Mouse (Mus musculus) heart, adult 2 months (tissue): ENCODE data around the gene Marc2.

ENCODE experiments used
- CTCF ChIP-seq: fragments of 200-600 bp; IDR thresholded peaks from 2 replicates; pipeline ENCODE4 v1.8.1; 2022; ENCODE audit warnings: antibody characterized with exemption, mild to moderate bottlenecking, moderate library complexity
- EP300 ChIP-seq: fragments of 200-500 bp; IDR thresholded peaks from 2 replicates; pipeline ENCODE4 v1.6.1; 2011; ENCODE audit warnings: low read depth, low read length, control low read depth; ENCODE audit not compliant: insufficient read depth
- POLR2A ChIP-seq: fragments of 200-500 bp; IDR thresholded peaks from 2 replicates; pipeline ENCODE4 v1.6.1; 2011; ENCODE audit warnings: mild to moderate bottlenecking, low read depth, low read length, control low read depth; ENCODE audit not compliant: insufficient read depth

GRCm38 (mm10) chr1:184844326-184845066, 1.8 kb downstream of the Marc2 start:
- TF ChIP-seq EP300 (no peak), POLR2A (no peak), CTCF (peak; percentile 58)
